Mouse (Mus musculus): ENCODE data around the gene Ndufa11.

Gene Ndufa11

DNA sequence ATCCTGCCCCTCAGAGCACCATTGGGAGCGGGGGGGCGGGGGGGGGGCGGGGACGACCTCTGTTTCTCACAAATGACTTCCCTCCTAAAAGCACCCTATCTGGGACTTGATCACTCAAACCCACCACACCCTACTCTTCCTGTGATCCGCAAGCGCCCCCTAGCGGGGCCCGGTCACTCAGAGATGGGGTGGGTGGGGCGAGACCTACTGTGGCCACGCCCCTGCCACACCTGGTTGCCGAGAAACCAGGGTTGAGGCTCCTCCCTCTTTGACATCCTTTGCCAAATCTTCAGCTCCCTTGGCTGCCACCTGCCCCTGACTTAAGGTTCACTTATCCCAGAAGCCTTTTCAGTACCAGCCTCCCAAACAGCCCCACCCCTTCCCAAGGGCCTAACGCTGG, 40.6 kb downstream of the Ndufa11 start:
- peak; percentile 92 for DNase-seq (ENCODE audit: low read depth, low spot score)

DNA sequence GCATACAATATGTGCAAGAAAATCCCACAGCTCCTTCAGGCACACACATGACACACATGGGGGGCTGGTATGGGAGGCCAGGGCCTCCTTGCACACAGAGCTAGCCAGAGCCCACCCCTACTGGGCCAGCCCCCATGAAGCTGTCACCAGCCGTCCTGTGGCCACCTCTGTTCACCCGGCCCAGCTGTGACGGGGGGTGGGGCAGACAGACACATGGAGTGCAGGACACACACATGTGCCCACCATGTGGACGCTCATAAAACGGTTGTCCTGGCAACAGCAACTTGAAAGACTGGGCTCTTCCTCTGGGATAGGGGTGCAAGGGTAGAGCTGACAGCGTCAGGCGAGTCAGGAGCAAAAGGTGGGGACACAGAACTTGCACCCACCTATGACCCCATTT, 41.7 kb downstream of the Ndufa11 start:
- DNase-seq (ENCODE audit: low read depth, low spot score): no peak

DNA sequence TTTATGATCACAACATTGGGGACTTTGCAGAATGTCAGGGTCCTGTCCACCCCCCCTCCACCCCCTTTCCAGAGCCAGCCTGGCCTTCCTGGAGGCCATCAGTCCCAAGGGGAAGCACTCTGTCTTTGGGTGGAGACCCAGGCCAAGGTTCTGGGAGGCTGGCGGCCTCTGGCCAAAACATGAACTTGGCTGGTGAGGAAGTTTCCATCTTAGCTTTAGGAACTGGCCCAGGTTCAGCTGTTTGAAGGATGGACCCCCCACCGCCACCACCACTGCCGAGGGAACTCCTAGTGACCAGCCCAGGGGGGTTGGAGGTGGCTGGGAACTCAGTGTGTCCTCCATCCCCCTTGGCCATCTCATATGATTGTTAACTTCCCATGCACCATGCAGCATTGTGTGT, 43.5 kb downstream of the Ndufa11 start:
- no peak for DNase-seq (ENCODE audit: low read depth, low spot score)

DNA sequence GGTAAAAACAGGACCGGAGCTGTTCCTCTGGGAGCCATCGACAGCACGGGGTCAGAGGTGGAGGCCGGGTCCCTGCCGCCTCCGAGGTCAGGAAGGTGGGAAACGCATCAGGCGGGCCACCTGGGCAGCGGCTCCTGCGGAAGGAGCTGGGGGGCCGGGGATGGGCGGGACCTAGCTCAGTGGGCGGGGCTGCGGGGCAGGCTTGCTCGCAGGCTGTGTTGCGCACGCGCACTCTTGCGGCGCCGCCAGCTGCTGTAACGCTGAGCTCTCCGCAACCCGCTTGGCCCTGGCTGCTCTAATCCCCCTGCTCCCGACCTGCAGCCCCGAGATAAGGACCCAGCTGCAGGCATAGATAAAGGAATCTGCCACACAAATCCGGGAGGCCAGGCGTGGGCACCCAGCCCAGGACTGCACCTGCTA, 44.4 kb downstream of the Ndufa11 start:
- peak; percentile 86 for DNase-seq (ENCODE audit: low read depth, low spot score)

DNA sequence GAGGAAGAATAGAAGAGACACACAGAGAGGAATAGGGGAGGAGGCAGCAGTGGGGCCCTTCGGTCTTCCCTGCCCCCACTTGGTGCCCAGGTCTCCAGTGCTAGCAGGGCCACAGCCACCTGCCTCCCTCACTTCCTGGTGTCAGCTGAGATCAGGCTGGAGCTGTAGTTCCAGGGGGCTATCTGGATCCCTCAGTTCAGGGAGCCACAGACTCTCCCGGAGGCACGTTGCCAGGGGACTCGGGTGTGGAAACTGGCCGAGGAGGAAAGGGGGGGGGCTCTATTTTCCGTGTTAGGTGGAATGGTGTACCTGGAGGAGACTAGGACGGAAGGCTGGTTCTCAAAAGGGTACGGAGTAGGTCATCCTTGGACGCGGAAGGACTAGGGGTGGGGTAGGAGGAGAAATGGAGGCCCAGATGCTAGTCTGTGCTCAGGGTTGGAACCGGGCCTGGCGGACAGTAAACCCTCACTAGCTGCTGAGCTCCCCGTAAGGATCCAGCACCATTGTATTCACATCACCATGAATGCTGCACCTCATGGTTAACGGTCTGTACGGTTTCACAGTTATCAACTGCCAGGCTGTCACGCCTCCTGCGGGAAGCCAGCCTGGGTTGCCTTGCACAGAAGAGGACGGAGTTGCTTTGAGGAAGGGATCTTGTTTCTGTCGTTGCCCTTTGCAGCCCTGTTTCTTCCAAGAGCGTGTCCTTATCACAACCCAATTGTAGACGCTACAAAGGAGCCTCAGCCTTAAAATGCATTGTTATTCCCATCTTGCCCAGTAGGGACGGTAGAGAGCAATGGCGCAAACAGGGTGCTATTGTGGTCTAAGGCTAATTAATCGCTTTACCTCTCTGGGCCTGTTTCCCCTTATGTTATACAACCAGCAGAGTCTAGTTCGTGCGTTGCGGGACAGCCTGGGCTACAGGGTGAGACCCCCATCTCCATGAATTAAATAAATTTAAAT, 45.5 kb downstream of the Ndufa11 start:
- peak; percentile 84 for DNase-seq (ENCODE audit: low read depth, low spot score)

DNA sequence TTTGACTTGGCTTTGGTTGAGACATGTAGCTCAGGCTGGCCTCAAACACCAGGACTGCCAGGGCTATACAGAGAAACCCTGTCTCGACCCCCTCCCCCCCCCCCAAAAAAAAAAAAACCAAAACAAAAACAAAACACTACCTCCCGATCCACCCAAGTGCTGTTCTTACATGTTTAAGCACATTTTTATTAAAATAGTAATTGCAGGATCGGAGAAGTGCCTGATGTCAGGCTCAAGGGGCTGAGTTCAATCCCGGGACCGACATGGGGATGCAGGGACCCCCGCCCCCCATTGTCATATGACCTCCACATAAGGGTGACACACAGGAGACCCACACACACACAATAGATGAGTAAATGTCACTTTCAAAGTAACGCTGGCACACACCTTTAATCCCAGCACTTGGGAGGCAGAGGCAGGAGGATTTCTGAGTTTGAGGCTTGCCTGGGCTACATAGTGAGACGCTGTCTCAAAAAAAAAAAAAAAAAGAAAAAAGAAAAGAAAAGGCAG, 46.2 kb downstream of the Ndufa11 start:
- DNase-seq (ENCODE audit: low read depth, low spot score): no peak

DNA sequence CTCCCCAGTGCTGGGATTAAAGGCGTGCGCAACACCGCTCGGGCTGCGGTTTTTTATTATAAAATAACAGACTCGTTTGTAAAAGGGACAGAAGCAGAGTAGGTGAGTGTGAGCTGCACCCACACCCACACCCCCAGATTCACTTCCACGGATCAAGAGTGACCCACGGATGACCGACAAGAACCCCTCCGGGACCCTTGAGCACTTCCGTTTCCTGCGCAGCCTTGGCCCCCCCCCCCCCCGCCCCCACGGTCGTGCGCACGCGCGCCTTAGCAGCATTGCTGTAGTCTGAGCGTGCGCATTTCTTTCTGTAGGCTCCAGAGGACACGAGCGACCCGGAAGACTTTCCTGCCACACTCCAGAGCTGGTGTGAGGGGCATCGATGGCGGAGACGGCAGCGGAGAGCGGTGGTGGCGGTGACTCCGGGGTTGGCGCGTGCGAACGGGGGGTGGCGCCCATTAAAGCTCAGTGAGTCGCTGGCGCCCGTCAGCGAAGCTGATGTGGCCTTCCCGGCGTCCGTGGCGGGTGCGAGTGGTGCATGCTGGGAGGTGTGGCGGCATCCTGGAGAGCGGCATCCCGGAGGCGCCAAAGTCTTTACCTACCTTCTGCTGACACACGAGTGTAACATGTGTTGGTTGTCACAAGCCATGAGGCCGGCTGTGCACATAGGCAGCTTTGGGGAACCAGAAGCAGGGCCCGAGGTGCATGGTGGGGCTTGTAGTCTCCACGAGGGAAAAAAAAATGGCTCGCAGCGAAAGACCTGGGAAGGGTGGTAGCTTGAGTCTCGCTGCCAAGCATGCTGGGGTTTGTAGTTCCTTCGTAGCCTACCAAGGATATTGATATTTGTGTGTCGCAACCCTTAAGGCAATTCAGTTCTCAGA, 47.1 kb downstream of the Ndufa11 start, which contains the start of gene Dus3l:
Gene Dus3l, plus strand, starts transcription at position 284 of the 881 bp plus-strand sequence.
- peak; percentile 92 for DNase-seq (ENCODE audit: low read depth, low spot score)

DNA sequence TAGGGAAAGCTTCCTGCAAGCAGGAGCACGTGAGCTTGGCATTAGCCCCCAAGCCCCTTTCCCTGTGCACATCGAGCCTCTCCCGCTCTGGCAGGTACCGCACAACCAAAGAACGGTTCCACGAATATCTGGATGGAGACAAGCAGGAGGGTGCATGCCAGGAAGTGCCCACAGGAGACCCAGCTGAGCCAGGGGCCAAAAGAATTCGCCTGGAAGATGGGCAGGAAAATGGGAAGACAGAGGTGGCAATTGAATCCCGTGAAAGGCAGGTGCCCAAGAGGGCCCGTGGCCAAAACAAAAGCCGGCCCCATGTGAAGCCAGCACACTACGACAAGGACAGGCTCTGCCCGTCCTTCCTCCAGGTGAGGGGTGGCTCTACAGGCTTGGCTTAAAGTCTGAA, 47.9 kb downstream of the Ndufa11 start:
- no peak for DNase-seq (ENCODE audit: low read depth, low spot score)

DNA sequence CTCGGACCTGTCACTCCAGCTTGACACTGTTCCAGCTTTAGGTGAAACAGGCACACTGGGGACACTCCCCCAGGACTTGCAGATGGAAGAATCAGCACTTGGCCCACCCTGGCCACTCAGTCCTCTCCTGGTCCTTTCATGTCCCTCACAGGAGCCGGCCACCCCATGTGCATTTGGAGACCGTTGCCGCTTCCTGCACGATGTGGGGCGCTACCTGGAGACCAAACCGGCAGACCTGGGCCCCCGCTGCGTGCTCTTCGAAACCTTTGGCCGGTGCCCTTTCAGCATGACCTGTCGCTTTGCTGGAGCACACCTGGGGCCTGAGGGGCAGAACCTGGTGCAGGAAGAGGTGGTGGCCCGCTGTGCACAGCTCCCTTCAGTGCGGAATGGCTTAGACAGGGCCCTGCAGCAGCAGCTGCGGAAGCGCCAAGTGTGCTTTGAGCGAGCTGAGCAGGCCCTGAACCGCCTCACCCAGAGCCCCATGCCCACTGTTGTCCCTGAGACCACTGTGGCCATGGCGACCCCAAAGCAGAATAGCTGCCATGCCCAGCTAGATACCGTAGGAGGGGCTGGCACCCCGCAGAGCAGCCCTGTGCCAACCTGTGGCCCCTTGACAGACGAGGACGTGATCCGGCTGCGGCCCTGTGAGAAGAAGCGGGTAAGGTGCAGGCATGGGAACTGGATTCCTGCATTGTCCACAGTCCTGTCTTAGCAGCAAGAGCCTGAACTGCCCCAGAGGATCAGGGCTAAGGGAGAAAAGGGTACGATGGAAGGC, 49.3 kb downstream of the Ndufa11 start:
- DNase-seq (ENCODE audit: low read depth, low spot score): no peak

DNA sequence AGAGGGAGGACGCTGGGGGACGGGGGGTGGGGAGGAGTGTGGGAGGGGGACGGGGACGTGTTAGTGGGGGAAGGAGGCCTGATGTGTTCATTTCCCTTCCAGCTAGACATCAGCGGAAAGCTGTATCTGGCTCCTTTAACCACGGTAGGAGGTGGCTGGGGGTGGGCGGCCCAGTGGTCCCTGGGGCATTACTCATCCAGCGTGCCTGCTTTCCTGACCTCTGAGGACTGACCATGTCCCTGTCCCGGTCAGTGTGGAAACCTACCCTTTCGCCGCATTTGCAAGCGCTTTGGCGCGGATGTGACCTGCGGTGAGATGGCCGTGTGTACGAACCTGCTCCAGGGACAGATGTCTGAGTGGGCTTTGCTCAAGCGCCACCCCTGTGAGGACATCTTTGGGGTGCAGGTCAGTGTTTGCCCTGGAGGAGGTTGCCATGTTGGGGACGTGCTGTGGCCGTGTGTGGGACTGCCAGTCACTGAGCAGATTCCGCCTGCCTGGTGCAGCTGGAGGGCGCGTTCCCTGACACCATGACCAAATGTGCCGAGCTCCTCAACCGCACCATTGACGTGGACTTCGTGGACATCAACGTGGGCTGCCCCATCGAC, 50.1 kb downstream of the Ndufa11 start:
- DNase-seq (ENCODE audit: low read depth, low spot score): no peak

DNA sequence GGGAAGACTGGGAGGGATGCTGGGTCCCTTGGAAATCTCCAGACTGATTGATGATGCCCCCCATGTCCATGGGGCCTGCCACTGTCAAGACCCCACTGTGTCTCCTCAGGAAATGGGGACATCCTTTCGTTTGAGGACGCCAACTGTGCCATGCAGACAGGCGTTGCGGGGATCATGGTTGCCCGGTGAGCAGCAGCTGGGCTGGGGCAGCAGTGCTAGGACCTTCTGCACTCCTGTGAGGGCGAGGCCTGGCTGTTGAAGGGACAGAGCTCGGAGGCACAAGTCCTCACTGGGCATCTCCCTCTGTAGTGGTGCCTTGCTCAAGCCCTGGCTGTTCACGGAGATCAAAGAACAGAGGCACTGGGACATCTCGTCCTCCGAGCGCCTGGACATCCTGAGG, 51.4 kb downstream of the Ndufa11 start:
- DNase-seq (ENCODE audit: low read depth, low spot score): no peak

DNA sequence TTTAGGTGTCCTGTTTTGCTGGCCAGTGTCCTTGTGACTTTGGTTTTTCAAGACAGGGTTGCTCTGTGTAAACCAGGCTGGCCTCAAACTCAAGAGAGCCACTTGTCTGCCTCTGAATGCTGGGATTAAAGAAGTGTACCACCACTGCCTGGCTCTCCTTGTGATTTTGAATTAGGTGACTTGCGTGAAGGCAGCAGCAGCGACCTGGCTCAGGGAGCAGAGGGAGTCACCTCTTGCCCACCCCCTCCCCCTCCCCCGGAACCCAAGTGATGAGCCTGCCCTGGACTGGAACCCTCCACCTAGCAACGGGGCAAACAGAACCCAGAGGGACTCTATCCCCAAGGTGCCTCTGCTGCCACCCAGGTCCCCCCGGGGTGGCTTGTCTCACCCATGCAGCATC, 52.4 kb downstream of the Ndufa11 start, which contains the start of gene Prr22:
Gene Prr22, plus strand, starts transcription at position 301 of the 400 bp plus-strand sequence.
- DNase-seq (ENCODE audit: low read depth, low spot score): no peak
